Mouse (Mus musculus) testis, adult 2 months (tissue): ENCODE measurements around the gene Pcx. TPM values are rescaled to one million over a fixed set of nuclear protein-coding genes. Genes with fewer than 3 reads are reported as not detected.

Source experiments
- H3K27ac ChIP-seq: fragments of 200-500 bp; 2 replicates; pipeline ENCODE4 v1.5.1; 2012; ENCODE audit warnings: low read depth, low read length; ENCODE audit not compliant: control insufficient read depth, insufficient read depth
- H3K27me3 ChIP-seq: fragments of 200-500 bp; 2 replicates; pipeline ENCODE4 v1.6.1; 2012; ENCODE audit warnings: mild to moderate bottlenecking, low read length, moderate library complexity; ENCODE audit not compliant: control insufficient read depth, insufficient read depth
- H3K36me3 ChIP-seq: fragments of 200-500 bp; 2 replicates; pipeline ENCODE4 v1.6.1; 2012; ENCODE audit warnings: mild to moderate bottlenecking, low read length; ENCODE audit not compliant: control insufficient read depth, insufficient read depth
- H3K4me1 ChIP-seq: fragments of 200-500 bp; 2 replicates; pipeline ENCODE4 v1.6.1; 2012; ENCODE audit warnings: low read length; ENCODE audit not compliant: control insufficient read depth, insufficient read depth
- H3K4me3 ChIP-seq: fragments of 200-500 bp; 2 replicates; pipeline ENCODE4 v1.5.1; 2012; ENCODE audit warnings: low read depth, mild to moderate bottlenecking, low read length, moderate library complexity, mixed read lengths; ENCODE audit not compliant: control insufficient read depth
- CTCF ChIP-seq: fragments of 200-500 bp; IDR thresholded peaks from 2 replicates; pipeline ENCODE4 v1.5.1; 2012; ENCODE audit warnings: low read depth, mild to moderate bottlenecking, inconsistent platforms, low read length, moderate library complexity; ENCODE audit not compliant: control insufficient read depth, insufficient read depth, insufficient replicate concordance
- POLR2A ChIP-seq: fragments of 200-500 bp; IDR thresholded peaks from 2 replicates; pipeline ENCODE4 v1.6.1; 2012; ENCODE audit warnings: low read depth, mild to moderate bottlenecking, inconsistent platforms, low read length, moderate library complexity; ENCODE audit not compliant: control insufficient read depth
- polyA plus RNA-seq: library from polyadenylated mRNA; depleted of rRNA; stranded (reverse); fragments of >200 nt; gene quantifications from 2 replicates; pipeline ENCODE4 v1.2.3, GENCODE M21; 2012; rRNA removed

The Pcx gene
- polyA plus RNA-seq, 1 experiment = 14.3 TPM

GRCm38 (mm10) chr19:4646917-4647492 lies 136.7 kb downstream of the Pcx start:
- H3K4me1 ChIP-seq = no peaks in the 10 kb centered on the region
- H3K27ac ChIP-seq = no peak overlapping the region
- H3K27me3 ChIP-seq = no peaks in the 10 kb centered on the region
- TF ChIP-seq CTCF = no peak
- no peak for TF ChIP-seq POLR2A
- H3K4me3 ChIP-seq = no peak overlapping the region
- H3K36me3 ChIP-seq = no peaks in the 10 kb centered on the region

GRCm38 (mm10) chr19:4658156-4658555 lies 147.9 kb downstream of the Pcx start:
- H3K27ac ChIP-seq = no peak overlapping the region
- no peaks in the 10 kb centered on the region for H3K27me3 ChIP-seq
- TF ChIP-seq POLR2A = no peak
- no peak overlapping the region for H3K4me3 ChIP-seq
- no peaks in the 10 kb centered on the region for H3K4me1 ChIP-seq
- H3K36me3 ChIP-seq = no peaks in the 10 kb centered on the region

GRCm38 (mm10) chr19:4666815-4667214 lies 156.5 kb downstream of the Pcx start:
- Histone ChIP-seq H3K27me3 (no peaks in the 10 kb centered on the region), H3K36me3 (no peaks in the 10 kb centered on the region), H3K4me3 (no peak overlapping the region), H3K4me1 (no peaks in the 10 kb centered on the region), H3K27ac (no peak overlapping the region)
- no peak for TF ChIP-seq POLR2A
- TF ChIP-seq CTCF = no peak

GRCm38 (mm10) chr19:4670776-4671175 lies 160.5 kb downstream of the Pcx start:
- no peak for TF ChIP-seq POLR2A
- TF ChIP-seq CTCF = no peak
- Histone ChIP-seq H3K4me3 (no peak overlapping the region), H3K36me3 (no peaks in the 10 kb centered on the region), H3K27me3 (no peaks in the 10 kb centered on the region), H3K27ac (no peak overlapping the region), H3K4me1 (no peaks in the 10 kb centered on the region)

Other genes starting within 250 kb of the Pcx start
- gene Ssh3, start 241.3 kb upstream of the Pcx start, polyA plus RNA-seq = 6.3 and 7.1 TPM in 2 replicates
- gene Ankrd13d, start 227.3 kb upstream of the Pcx start, polyA plus RNA-seq = 4.3 and 6.1 TPM in 2 replicates
- gene Grk2, start 204.2 kb upstream of the Pcx start, polyA plus RNA-seq = 10.7 and 12.0 TPM in 2 replicates
- gene Kdm2a, start 112.2 kb upstream of the Pcx start, polyA plus RNA-seq = 46.0 and 48.5 TPM in 2 replicates
- 8.9 and 9.3 TPM in 2 replicates for gene Rhod, start 71.0 kb upstream of the Pcx start, polyA plus RNA-seq
- gene Syt12, start 33.0 kb upstream of the Pcx start, polyA plus RNA-seq = 0.79 and 1.6 TPM in 2 replicates
- gene 2010003K11Rik, start 11.9 kb upstream of the Pcx start, polyA plus RNA-seq = 0.94 and 0.95 TPM in 2 replicates
- 1.7 and 1.9 TPM in 2 replicates for gene Lrfn4, start 105.2 kb downstream of the Pcx start, polyA plus RNA-seq
- 41.2 and 43.7 TPM in 2 replicates for gene Rce1, start 115.2 kb downstream of the Pcx start, polyA plus RNA-seq
- gene Gm960, start 188.2 kb downstream of the Pcx start, polyA plus RNA-seq = 4.9 and 5.1 TPM in 2 replicates
- 1.1 and 1.3 TPM in 2 replicates for gene Sptbn2, start 200.7 kb downstream of the Pcx start, polyA plus RNA-seq
- 218 and 233 TPM in 2 replicates for gene Rbm4b, start 246.0 kb downstream of the Pcx start, polyA plus RNA-seq